Mouse (Mus musculus): Measurements from ENCODE around the gene L3mbtl2.

GRCm38 (mm10) chr15:81666957-81667356 lies 3.3 kb downstream of the L3mbtl2 start:
- TF ChIP-seq EP300 (IDR thresholded peaks at IDR 0.05) (no peak), CTCF (IDR thresholded peaks at IDR 0.05) (no peak)

All from lung, postnatal 0 days (tissue).